ENCODE assay signal across 13 mouse cellular contexts in genomic region chr17:13938652-13939051, GRCm38 (mm10). TPM values are rescaled to one million over a fixed set of nuclear protein-coding genes. Genes with fewer than 3 reads are reported as not detected.
DNase-seq lines count a peak whose midpoint lies in the region; ATAC-seq lines count a peak whose summit lies in the region.
"Had no signal": no experiment of that assay in that cellular context is flagged by ENCODE, and none has a peak within 500 bp of the region (broad histone marks: within the 10 kb centered on the region; RNA-seq: fewer than 3 reads in every experiment).

No protein-coding gene starts in this region.

- WGBS in limb, embryonic 13.5 days = 62% methylated on average over 3 of the region's 3 CpGs
- WGBS in limb, embryonic 10.5 days = 94% methylated on average over 3 of the region's 3 CpGs
- 31% methylated on average over 3 of the region's 3 CpGs for WGBS in large intestine, adult 2 months
- 88% methylated on average over 3 of the region's 3 CpGs for WGBS in midbrain, embryonic 13.5 days

- ATAC-seq in limb, embryonic 13.5 days (ENCODE audit: low FRiP score, low read depth) = 0 out of 2 replicates have a peak, but pooled peaks have one; percentile 24
- no peak for ATAC-seq in midbrain, embryonic 13.5 days
- no peak for ATAC-seq in megakaryocyte, adult 5-6 weeks (ENCODE audit: poor library complexity, severe bottlenecking)
- ATAC-seq: inflammation-experienced regulatory T-cells, adult 6 months had no signal

- no peaks in the 10 kb centered on the region for H3K9me3 ChIP-seq in limb, embryonic 13.5 days
- no peaks in the 10 kb centered on the region for H3K9me3 ChIP-seq in limb, embryonic 10.5 days (replicated peaks)
- H3K9me3 ChIP-seq in midbrain, embryonic 13.5 days = no peaks in the 10 kb centered on the region
- H3K9me3 ChIP-seq: embryonic facial prominence, embryonic 13.5 days; midbrain, embryonic 12.5 days had no signal

- H3K36me3 ChIP-seq in limb, embryonic 13.5 days = no peaks in the 10 kb centered on the region
- H3K36me3 ChIP-seq in limb, embryonic 10.5 days = no peaks in the 10 kb centered on the region
- H3K36me3 ChIP-seq in midbrain, embryonic 13.5 days = no peaks in the 10 kb centered on the region
- H3K36me3 ChIP-seq: embryonic facial prominence, embryonic 13.5 days; midbrain, embryonic 12.5 days had no signal

- no peak overlapping the region for H3K4me3 ChIP-seq in limb, embryonic 13.5 days
- H3K4me3 ChIP-seq in limb, embryonic 10.5 days = no peak overlapping the region
- no peak overlapping the region for H3K4me3 ChIP-seq in midbrain, embryonic 13.5 days (replicated peaks)
- H3K4me3 ChIP-seq: embryonic facial prominence, embryonic 13.5 days; midbrain, embryonic 12.5 days had no signal

- no peak overlapping the region for H3K4me2 ChIP-seq in limb, embryonic 13.5 days (replicated peaks)
- no peak overlapping the region for H3K4me2 ChIP-seq in midbrain, embryonic 13.5 days (replicated peaks)
- H3K4me2 ChIP-seq: embryonic facial prominence, embryonic 13.5 days; midbrain, embryonic 12.5 days had no signal

- no peak overlapping the region for H3K27ac ChIP-seq in limb, embryonic 13.5 days
- no peak overlapping the region for H3K27ac ChIP-seq in limb, embryonic 10.5 days
- no peak overlapping the region for H3K27ac ChIP-seq in midbrain, embryonic 13.5 days
- H3K27ac ChIP-seq: embryonic facial prominence, embryonic 13.5 days; midbrain, embryonic 12.5 days had no signal

- DNase-seq in limb, embryonic 10.5 days (ENCODE audit: low spot score) = no peak
- DNase-seq in heart, adult 9 months (ENCODE audit: low spot score in 2 of 2) = peak; percentile 54 to 69
- DNase-seq in heart, postnatal 4 days = peak; percentile 34
- peak; percentile 33 for DNase-seq in large intestine, adult 2 months (ENCODE audit: low read depth, low spot score)
- no peak for DNase-seq in right cerebral cortex, postnatal 25 days
- DNase-seq: cerebellum, adult 18-20 months; left cerebral cortex, postnatal 4 days had no signal

- H3K4me1 ChIP-seq in limb, embryonic 13.5 days = peaks cover 6% of the 10 kb centered on the region; the same call in 1 of the 2 replicates
- no peaks in the 10 kb centered on the region for H3K4me1 ChIP-seq in limb, embryonic 10.5 days
- no peaks in the 10 kb centered on the region for H3K4me1 ChIP-seq in midbrain, embryonic 13.5 days (replicated peaks)
- H3K4me1 ChIP-seq: embryonic facial prominence, embryonic 13.5 days; midbrain, embryonic 12.5 days had no signal

- H3K27me3 ChIP-seq in limb, embryonic 13.5 days = no peaks in the 10 kb centered on the region
- no peaks in the 10 kb centered on the region for H3K27me3 ChIP-seq in limb, embryonic 10.5 days (ENCODE audit: low read depth, poor library complexity, severe bottlenecking)
- no peaks in the 10 kb centered on the region for H3K27me3 ChIP-seq in midbrain, embryonic 13.5 days
- H3K27me3 ChIP-seq: embryonic facial prominence, embryonic 13.5 days; midbrain, embryonic 12.5 days had no signal

- no peak overlapping the region for H3K9ac ChIP-seq in limb, embryonic 13.5 days
- H3K9ac ChIP-seq in midbrain, embryonic 13.5 days (replicated peaks) = no peak overlapping the region
- H3K9ac ChIP-seq: embryonic facial prominence, embryonic 13.5 days; midbrain, embryonic 12.5 days had no signal

RNA-seq across cellular contexts. Expression of gene Gm7168, which starts 9.5 kb away (rescaled TPM):
- not detected in 2 replicates for polyA plus RNA-seq in limb, embryonic 13.5 days (2015; fragmentation: Nextera tagmentation; extraction: Ambion mirVana)
- not detected in 2 replicates for polyA plus RNA-seq in limb, embryonic 10.5 days (2016; fragmentation: Nextera tagmentation; extraction: Ambion mirVana)
- under 1 TPM; 0.16 to 0.19 TPM for total RNA-seq in heart, postnatal 4 days (2021)
- not detected in 2 replicates for polyA plus RNA-seq in large intestine, adult 2 months (2012; rRNA removed)
- polyA plus RNA-seq in midbrain, embryonic 13.5 days (2015; fragmentation: Nextera tagmentation; extraction: Ambion mirVana) = not detected in 2 replicates
- total RNA-seq in megakaryocyte, adult 5-6 weeks (2015) = not detected in 2 replicates
- total RNA-seq in megakaryocyte, adult 5-6 weeks (2017) = not detected in 2 replicates
- total RNA-seq: left cerebral cortex, postnatal 4 days had no signal
- polyA plus RNA-seq: embryonic facial prominence, embryonic 13.5 days; inflammation-experienced regulatory T-cells, adult 6 months; midbrain, embryonic 12.5 days had no signal

Comparison
In these comparisons a context has a peak if more than half of its experiments do, and no peak if none do; other contexts are left out.
1. DNase-seq: peak in heart, adult 9 months (2 of 2), heart, postnatal 4 days (single experiment) and large intestine, adult 2 months (single experiment); none in limb, embryonic 10.5 days (single experiment) and right cerebral cortex, postnatal 25 days (single experiment).